Mouse (Mus musculus) cerebellum, adult 9-11 months (tissue): ENCODE data around the gene Ubald2.

Experiments used
- DNase-seq: peaks from one replicate; pipeline ENCODE4 v3.0.0; 2022

Ubald2 gene

DNA sequence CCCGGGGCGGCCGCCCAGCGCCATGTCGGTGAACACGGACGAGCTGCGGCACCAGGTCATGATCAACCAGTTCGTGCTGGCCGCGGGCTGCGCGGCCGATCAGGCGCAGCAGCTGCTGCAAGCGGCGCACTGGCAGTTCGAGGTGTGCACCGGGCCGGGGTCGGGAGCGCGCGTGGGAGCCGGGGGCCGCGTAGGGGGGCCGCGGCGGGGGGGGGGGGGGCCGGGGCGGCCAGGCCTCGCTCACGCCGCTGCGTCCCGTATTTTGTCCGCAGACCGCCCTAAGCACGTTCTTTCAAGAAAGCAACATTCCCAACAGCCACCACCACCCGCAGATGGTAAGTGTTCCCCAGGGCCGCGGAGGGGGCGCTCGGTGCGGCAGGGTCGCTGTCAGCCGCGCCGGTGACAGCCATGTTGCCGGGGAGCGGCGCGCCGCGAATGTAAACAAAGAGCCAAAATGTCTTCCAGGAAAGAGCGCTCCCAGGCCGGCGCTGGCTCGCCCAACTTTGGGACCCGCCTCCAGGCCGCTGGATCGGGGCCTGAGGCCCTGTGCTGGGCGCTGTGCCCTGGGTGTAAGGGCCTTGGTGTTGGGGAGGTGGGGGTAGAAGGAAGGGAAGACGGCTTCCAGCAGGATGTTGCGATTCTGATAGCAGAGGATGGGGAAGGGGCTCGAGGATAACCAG lies 533 bp downstream of the Ubald2 start:
- peak; percentile 59 for DNase-seq

- DNase-seq, result no peak
Measured at GRCm38 (mm10) chr11:116434967-116435752, 1.3 kb downstream of the Ubald2 start.

- DNase-seq, result no peak
Measured at GRCm38 (mm10) chr11:116435992-116436724, 2.3 kb downstream of the Ubald2 start.

DNA sequence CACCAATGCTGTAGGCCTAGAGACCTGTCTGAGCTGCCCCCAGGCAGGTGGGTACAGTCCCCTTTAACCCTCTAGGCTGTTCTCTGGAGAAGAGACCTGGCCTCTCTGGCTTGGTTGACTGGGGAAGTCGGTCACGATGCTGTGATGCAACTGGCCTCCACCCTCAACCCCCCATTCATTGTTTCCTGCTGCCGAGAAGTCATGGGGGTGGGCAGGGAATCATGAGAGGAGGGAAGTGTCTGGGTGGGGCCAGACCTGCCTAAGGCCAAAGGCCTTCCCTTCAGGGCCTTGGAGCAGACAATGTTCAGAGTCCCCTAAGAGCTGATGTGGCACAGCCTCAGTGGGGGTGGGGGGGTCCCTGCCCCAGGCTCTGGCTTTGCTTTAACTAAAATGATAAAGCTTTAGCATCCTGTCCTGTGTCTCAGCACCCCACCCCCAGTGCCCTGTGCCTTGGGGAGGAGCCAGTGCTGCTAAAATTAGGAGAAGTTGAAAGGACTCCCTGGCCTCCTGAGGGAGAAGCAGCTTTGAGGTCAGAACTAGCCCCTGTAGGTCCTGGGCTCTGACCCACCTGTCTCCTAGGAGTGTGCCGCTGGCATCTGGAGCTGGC lies 2.9 kb downstream of the Ubald2 start:
- DNase-seq, result peak; percentile 28

DNA sequence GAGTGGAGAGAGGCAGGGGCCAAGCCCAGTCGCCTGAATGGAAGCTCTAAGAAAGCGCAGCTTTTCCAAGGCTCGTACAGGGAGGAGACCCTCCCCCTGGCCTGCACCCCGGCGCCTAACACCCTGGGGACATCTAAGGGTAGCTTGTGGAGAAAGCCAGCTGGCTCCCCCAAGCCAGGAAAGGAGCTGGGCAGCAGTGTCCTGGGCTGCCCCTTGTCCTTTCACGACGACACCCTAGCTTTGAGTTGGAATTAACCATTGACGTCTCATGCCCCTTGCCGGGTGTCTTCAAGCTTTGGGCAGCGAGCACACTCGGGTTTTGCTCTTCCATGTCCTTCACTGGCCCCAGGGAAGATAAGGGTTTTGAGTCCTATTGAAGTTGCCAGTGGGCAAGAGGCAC lies 3.6 kb downstream of the Ubald2 start:
- no peak for DNase-seq

DNA sequence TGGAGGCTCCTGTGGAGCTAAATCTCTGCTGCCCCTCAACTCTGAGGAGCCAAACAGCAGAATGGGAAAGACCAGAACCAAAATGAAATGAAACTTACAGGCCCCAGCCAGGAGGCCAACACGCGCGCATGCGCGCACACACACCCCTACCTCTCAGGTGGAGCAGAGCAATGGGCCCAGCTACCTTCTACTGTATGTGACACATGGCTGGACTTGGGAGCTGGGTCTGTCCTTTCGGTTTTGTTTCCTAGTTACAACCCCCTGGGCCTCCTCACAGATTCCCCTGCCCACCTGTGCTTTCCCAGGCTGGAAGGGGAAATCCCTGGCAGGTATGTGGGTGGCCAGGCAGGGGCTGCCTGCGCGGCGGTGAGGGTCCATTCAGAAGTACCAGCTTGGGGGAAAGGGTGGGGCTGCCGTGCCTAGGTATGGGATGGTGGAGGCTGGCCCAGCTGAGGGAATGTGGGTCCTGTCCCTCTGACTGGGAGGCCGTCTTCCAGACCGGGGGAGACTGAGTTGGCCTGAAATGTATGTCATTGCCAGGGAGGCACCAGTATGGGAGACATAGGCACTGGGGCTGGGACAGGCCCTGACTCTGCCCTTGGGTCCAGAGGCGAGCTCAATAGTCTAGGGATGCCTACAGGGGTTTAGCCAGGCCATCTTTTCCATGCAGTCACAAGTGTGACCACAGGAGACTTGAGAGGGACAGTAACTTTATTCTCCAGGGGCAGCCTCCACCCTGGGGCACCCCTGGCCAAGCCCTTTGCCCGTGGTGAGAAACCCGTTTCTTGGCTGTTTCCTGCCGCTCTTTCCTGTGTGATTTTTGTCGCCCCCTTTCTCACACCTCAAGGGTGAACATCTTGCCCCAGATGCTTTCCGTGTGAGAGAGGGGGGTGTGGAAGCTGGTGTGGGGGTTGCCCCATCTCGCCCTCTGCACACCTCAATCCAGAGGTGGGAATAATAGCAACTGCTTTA lies 5.7 kb downstream of the Ubald2 start:
- DNase-seq, result no peak

GRCm38 (mm10) chr11:116440408-116441068 lies 6.6 kb downstream of the Ubald2 start:
- no peak for DNase-seq

GRCm38 (mm10) chr11:116442129-116442866 lies 8.4 kb downstream of the Ubald2 start:
- no peak for DNase-seq

DNA sequence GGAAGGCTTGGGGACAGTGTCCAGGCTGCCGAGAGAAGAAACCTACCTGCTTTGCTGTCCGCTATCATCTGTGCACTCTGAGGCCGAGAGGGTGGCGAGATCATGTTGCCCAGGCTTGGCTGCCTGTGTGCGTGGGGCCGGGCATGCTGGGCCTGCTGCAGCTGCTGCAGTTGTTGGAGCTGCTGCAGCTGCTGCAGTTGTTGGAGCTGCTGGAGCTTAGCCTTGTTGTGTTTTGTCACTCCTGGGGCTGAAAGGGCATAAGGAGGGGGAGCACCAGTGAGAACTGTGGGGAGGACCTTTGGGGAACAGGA lies 8.9 kb downstream of the Ubald2 start:
- no peak for DNase-seq

DNA sequence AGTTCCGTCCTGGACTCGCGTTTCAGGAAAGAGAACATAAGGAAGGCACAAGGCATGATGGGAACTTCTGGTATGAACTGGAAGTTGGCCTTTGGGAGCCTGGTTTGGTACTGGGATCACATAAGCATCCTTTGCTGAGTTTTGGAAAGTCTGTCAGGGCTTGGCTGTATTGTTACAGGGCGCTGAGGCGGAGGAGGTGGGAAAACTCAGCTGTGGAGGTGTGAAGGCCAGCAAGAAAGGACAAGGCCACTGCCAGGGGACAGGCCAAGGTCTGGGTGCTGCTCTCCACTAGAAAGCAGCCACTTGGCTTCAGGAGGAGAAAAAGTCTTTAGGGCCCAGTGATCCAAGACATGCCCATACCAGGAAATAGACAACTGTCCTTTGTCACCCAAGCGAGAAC lies 9.4 kb downstream of the Ubald2 start:
- no peak for DNase-seq

DNA sequence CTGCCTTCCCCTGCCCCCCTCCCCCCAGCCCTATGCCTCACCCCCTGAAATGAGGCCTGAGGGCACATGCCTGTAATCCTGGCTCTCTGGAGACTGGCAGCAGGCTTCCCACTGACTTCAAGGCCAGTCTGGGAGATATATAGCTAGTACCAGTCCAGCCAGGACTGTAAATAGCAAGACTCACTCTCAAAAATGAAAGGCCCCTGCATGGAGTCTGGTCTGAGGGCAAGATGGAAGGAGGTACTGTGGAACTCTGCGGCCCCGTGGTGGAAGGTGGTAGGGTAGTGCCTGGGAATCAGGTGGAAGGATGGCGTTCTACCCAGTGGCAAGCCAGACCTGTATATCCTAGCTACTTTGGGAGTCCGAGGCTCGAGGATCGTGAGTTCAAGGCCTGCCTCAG lies 10.0 kb downstream of the Ubald2 start:
- no peak for DNase-seq

DNA sequence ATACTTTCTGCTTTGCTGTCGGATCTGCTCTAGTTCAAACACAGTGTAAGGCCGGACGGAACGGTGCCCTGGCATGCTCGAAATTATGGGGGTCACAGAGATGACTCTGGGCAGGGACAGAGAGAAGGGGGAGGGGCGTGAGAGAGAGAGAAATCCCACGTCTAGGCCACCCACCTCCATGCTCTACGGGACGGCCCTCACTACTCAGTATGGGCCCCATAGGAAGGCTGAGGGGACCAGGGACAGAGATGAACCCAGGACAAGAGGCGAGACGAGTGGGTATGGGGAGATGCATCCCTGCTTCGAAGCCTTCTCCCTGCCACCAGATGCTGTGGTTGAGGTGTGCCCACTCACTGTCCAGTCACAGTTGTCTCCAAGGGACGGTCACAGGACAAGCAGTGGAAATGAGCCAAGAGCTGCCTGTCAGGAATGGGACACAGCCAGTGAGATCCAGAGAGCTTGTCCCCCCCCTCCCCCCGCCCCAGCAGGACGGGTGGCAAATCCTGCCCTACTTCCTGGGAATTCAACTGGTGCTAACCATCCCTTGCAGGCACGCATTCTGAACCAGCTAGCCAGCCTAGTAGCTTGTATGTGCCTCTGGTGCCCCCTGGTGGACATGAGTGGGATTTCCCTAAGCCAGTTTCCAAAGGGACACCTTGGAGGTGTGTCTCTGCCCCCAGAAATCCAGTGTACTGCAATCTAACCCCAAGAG lies 11.9 kb downstream of the Ubald2 start:
- peak; percentile 85 for DNase-seq

DNA sequence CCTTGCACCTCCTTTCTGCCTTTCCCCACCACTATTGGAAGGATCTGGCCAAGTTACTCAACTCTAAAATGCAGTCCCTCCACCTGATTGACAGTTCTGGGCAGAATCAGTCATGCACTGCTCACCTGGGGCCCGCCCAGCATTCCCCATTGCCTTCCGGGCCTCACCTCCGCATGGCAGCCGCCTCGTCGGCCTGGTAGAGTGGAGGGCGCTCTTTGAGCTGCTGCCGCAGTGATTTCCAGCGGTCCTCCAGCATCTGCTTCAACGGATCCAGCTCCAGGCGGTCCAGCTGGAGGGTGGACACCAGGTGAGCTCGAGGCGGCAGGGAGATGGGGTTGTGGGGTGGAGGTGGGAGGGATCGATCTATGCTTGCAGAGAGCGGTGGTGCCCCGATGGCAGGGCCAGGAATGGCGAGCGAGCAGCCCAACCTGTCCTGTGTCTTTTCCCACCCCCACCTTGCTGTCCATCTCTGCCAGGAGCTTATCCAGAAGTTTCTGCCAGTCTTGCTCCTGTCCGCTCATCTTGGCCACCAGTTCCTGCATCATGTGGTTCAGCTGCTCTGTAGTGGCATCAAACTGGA lies 12.5 kb downstream of the Ubald2 start:
- DNase-seq, result no peak

- DNase-seq, result no peak
Measured at GRCm38 (mm10) chr11:116447822-116448221, 13.9 kb downstream of the Ubald2 start.

DNA sequence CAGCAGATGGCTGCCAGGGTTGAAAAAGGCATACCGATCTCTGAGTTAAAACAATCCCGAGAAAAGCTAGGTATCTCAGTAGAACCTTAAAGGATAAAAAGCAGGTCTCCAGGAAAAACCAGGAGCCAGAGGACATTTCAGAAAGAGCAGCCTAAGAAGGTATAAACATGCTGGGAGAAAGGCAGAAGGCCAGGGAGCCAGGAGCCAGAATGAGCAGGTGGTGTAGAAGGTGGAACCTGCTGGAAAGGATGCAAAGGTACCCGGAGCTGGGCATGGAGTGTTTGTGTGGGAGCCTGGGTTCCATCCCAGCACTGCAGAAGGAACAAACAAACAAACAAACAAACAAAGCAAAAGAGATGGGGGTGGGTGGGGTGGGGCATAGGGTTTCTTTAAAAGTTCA lies 15.4 kb downstream of the Ubald2 start:
- no peak for DNase-seq

DNA sequence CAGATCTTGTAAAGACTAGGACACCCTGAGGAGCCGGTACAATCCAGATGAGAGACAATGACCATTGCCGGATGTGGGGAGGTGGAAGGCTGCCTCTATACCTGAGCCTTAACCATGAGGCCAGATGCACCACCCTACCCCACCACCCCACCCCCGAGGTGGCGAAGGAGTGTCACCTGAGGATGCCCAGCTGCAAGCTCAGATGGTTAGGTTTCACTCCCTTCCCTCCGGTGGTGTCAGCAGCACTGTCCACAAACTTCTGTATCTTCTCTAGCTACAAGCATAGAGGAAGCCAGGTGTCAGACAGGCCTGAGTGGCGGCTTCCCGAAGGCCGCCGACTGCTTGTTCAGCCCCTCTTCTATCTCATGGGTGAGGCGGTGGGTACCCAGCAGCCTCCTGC lies 20.0 kb downstream of the Ubald2 start:
- DNase-seq, result no peak

GRCm38 (mm10) chr11:116456234-116456633 lies 22.3 kb downstream of the Ubald2 start:
- no peak for DNase-seq

GRCm38 (mm10) chr11:116459786-116460185 lies 25.9 kb downstream of the Ubald2 start:
- DNase-seq, result no peak

- DNase-seq, result no peak
Measured at GRCm38 (mm10) chr11:116463338-116463737, 29.4 kb downstream of the Ubald2 start.

- peak; percentile 73 for DNase-seq
Measured at GRCm38 (mm10) chr11:116463833-116464232, 29.9 kb downstream of the Ubald2 start.
